Mouse (Mus musculus) G1E (cell line): ENCODE measurements around the gene Gm49450.

ENCODE experiments used
- CTCF ChIP-seq: IDR thresholded peaks from 2 replicates; pipeline ENCODE4 v1.5.1; 2012; ENCODE audit warnings: low read depth, low read length, inconsistent platforms, mixed read lengths
- GATA1 ChIP-seq: IDR thresholded peaks from 2 replicates; pipeline ENCODE4 v1.6.1; 2012; ENCODE audit warnings: borderline replicate concordance, low read length, inconsistent platforms, mixed read lengths

DNA sequence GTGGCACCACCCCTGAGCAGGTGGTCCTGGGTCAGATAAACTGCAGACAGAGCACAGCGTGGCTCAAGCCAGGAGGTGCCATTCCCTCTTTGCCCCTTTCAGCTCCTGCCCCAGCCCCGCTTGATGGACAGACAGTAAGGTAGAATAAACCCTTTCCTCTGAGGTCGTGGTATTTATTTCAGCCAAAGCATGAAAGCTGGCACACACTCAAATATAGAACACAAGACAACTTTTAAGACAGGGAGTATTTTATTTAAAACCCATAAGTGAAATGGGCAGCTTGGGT, 3.8 kb downstream of the Gm49450 start:
- no peak for TF ChIP-seq CTCF
- no peak for TF ChIP-seq GATA1
